Mouse (Mus musculus) leukemia stem cell, adult 10-12 weeks (primary cell): ENCODE data around the gene Sult6b2. TPM values are rescaled to one million over a fixed set of nuclear protein-coding genes. Genes with fewer than 3 reads are reported as not detected.

Source experiments
- polyA plus RNA-seq: library from polyadenylated mRNA; stranded (reverse); fragments of >175 nt; gene quantifications from 2 replicates; pipeline ENCODE4 v1.2.3, GENCODE M21; 2012; ENCODE audit warnings: low replicate concordance

Sult6b2 gene
- polyA plus RNA-seq = not detected in 2 replicates

GRCm38 (mm10) chr6:142804402-142804801, at the start of gene Sult6b2:
Sult6b2 (minus strand) TSS chr6:142804502.

DNA sequence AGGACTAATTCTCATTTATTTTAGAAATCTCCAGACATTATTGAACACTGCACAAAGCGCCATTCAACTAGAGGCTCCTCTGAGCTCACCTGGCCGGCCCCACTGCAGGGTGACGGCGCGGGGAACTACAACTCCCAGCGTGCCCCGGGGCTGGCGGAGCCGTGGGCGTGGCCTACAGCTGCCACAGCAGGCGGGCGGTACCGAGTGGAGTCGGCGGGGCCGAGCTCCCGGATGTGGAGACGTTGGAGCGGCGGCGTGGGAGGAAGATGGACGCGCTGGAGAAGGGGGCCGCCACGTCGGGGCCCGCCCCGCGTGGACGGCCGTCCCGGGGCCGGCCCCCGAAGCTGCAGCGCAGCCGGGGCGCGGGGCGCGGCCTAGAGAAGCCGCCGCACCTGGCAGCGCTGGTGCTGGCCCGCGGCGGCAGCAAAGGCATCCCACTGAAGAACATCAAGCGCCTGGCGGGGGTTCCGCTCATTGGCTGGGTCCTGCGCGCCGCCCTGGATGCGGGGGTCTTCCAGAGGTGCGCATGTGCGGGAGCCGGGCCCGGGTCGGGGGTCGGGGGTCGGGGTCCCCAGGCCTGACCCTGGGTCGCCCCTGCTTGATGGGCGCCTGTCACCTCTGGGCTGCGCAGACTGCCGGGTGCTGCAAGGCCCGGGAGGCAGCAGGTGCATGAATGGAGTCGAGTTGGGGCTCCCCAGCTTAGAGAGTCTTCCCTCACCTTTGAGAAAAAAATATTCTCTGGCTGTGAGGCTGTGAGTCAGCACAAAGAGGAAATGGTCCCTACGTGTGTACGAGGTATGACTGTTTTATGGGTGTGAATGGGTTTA, 47.6 kb downstream of the Sult6b2 start, which contains the start of gene Cmas:
TSS of gene Cmas (plus strand) at position 180 of the 827 bp plus-strand sequence.

Other genes starting within 250 kb of the Sult6b2 start
- 3.1 and 3.4 TPM in 2 replicates for gene Kcnj8, start 232.9 kb downstream of the Sult6b2 start, polyA plus RNA-seq
- gene Abcc9, start 102.2 kb downstream of the Sult6b2 start, polyA plus RNA-seq = 0.50 TPM in 1 of 2 replicates, not detected in the other
- gene Cmas, start 47.8 kb downstream of the Sult6b2 start, polyA plus RNA-seq = 37.4 and 65.7 TPM in 2 replicates
- gene St8sia1, start 159.9 kb upstream of the Sult6b2 start, polyA plus RNA-seq = 0.50 and 0.82 TPM in 2 replicates